ENCODE assay signal across 7 mouse cellular contexts in genomic region chr5:30888337-30889087, GRCm38 (mm10). TPM values are rescaled to one million over a fixed set of nuclear protein-coding genes. Genes with fewer than 3 reads are reported as not detected.
A peak's percentile ranks its signal among the peaks of the same experiment; 100 is the strongest.
DNase-seq lines count a peak whose midpoint lies in the region; ATAC-seq lines count a peak whose summit lies in the region.

Gene Agbl5, plus strand, starts transcription at chr5:30888694.

- H3K27me3 ChIP-seq in intestine, embryonic 16.5 days (replicated peaks; ENCODE audit: control insufficient read depth, insufficient read depth, low read length): no peaks in the 10 kb centered on the region
- H3K27me3 ChIP-seq in midbrain, embryonic 11.5 days (ENCODE audit: control insufficient read depth, insufficient read depth, low read length): no peaks in the 10 kb centered on the region

- peaks cover 18% of the 10 kb centered on the region for H3K4me1 ChIP-seq in intestine, embryonic 16.5 days (ENCODE audit: control insufficient read depth, insufficient read depth, low read length)
- H3K4me1 ChIP-seq in midbrain, embryonic 11.5 days (ENCODE audit: control insufficient read depth, insufficient read depth, low read length): peaks cover 13% of the 10 kb centered on the region

- intact Hi-C loops in left cerebral cortex, postnatal 36 days (cut with DNase I): loop anchor here (5.0 kb wide), 1 partner anchor 81 kb away; no protein-coding TSS in a partner anchor

- under 1% methylated on average over 40 of the region's 42 CpGs for WGBS in intestine, embryonic 16.5 days
- WGBS in midbrain, embryonic 11.5 days: under 1% methylated on average over 37 of the region's 42 CpGs

- H3K4me2 ChIP-seq in intestine, embryonic 16.5 days (ENCODE audit: low read depth, low read length): peak within 1 kb of the TSS; percentile 88
- peak within 1 kb of the TSS; percentile 84 for H3K4me2 ChIP-seq in midbrain, embryonic 11.5 days

- H3K9ac ChIP-seq in intestine, embryonic 16.5 days (ENCODE audit: low read depth, low read length): peak within 1 kb of the TSS; percentile 89
- peak within 1 kb of the TSS; percentile 89 for H3K9ac ChIP-seq in midbrain, embryonic 11.5 days (ENCODE audit: low read length)

- DNase-seq in adrenal gland, adult 2 months: peak; percentile 93
- peak; percentile 87 for DNase-seq in embryo, embryonic 11.5 days (ENCODE audit: low read depth, low spot score)
- peak; percentile 81 to 92 for DNase-seq in gastrocnemius, postnatal 4 days (ENCODE audit: low spot score in 2 of 2)
- DNase-seq in left cerebral cortex, postnatal 36 days (ENCODE audit: low spot score in 2 of 2): peak; percentile 95
- DNase-seq in midbrain, embryonic 11.5 days (ENCODE audit: low spot score, missing footprints): peak; percentile 99
- DNase-seq in skeletal muscle tissue, adult 2 months (ENCODE audit: low read depth, low spot score): peak; percentile 92

- no peaks in the 10 kb centered on the region for H3K9me3 ChIP-seq in intestine, embryonic 16.5 days (ENCODE audit: control insufficient read depth, low read length)
- no peaks in the 10 kb centered on the region for H3K9me3 ChIP-seq in midbrain, embryonic 11.5 days (ENCODE audit: control insufficient read depth, low read length)

- peak within 1 kb of the TSS; percentile 87 for H3K4me3 ChIP-seq in intestine, embryonic 16.5 days (ENCODE audit: low read length)
- H3K4me3 ChIP-seq in midbrain, embryonic 11.5 days (ENCODE audit: low read depth, low read length): peak within 1 kb of the TSS; percentile 81

- peaks cover 13% of the 10 kb centered on the region for H3K36me3 ChIP-seq in intestine, embryonic 16.5 days (ENCODE audit: control insufficient read depth, insufficient read depth, low read length)
- H3K36me3 ChIP-seq in midbrain, embryonic 11.5 days (ENCODE audit: control insufficient read depth, insufficient read depth, low read length): peaks cover 7% of the 10 kb centered on the region; the same call in 1 of the 2 replicates

- ATAC-seq in intestine, embryonic 16.5 days: peak; percentile 94
- ATAC-seq in midbrain, embryonic 11.5 days (ENCODE audit: low FRiP score): peak; percentile 93

- peak within 1 kb of the TSS; percentile 98 for H3K27ac ChIP-seq in intestine, embryonic 16.5 days (ENCODE audit: low read length)
- peak within 1 kb of the TSS; percentile 91 for H3K27ac ChIP-seq in midbrain, embryonic 11.5 days (ENCODE audit: low read depth, low read length)

RNA-seq across cellular contexts. Expression of gene Agbl5, which starts in this region (rescaled TPM):
- 1 to 10 TPM; 7.6 to 9.2 TPM for total RNA-seq in adrenal gland, adult 2 months (2021)
- 25.3 and 27.5 TPM in 2 replicates for polyA plus RNA-seq in adrenal gland, adult 2 months (2012; rRNA removed)
- total RNA-seq in gastrocnemius, postnatal 4 days (2021): 10 to 100 TPM in 1 of 2 experiments, 1 to 10 TPM in 1; 8.3 to 10.0 TPM
- polyA plus RNA-seq in intestine, embryonic 16.5 days (2015; fragmentation: Nextera tagmentation; extraction: Ambion mirVana): 13.9 and 16.3 TPM in 2 replicates
- total RNA-seq in left cerebral cortex, postnatal 36 days (2021): 10 to 100 TPM; 13.5 to 20.2 TPM
- 22.0 and 22.3 TPM in 2 replicates for polyA plus RNA-seq in midbrain, embryonic 11.5 days (2014; fragmentation: Nextera tagmentation; extraction: Ambion mirVana)

Comparison
In these comparisons a context has a peak if more than half of its experiments do, and no peak if none do; other contexts are left out.
1. Peak in every context shown above with its lines: DNase-seq, ATAC-seq, H3K4me3 ChIP-seq and H3K27ac ChIP-seq.